Comparison of ENCODE assay signal across 9 mouse cellular contexts in the genomic region with DNA sequence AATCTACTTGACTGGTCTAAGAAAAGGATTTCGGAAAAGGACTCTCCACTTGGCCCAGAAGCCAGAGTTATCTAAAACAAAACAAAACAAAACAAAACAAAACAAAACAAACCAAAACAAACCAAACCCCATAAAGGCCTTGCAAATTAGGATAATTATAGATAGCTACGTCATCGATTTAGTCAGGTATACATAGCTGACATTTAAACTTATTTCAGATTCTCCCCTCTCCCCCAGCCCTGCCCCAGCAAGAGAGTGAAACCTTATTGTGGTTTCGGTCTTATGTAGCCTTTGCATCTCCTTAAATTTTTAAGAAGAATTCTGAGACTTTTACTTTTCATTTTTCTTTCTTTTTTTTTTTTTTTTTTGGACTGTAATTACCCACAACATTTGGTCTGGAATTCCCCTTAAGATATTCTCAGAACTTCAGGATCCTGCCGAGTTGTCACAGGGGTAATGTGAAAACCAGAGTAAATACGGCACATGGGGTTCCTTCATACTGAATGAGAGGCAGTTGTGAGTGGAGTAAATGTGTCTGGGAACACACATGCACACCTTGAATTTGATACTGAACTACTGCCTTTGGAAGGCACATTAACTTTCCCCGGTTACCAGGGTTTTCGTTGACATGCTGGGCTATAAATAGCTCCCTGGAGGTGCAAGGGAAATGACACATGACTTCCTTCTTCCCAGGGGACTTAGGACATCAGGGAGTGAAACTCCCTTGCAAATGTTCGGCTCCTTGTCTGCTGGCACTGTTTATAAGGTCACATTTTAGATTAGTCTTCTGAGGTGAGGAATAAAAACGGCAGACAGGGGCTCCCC.
DNase-seq lines count a peak whose midpoint lies in the region; ATAC-seq and TF ChIP-seq lines count a peak whose summit lies in the region.
"Had no signal": no experiment of that assay in that cellular context is flagged by ENCODE, and none has a peak within 500 bp of the region (broad histone marks: within the 10 kb centered on the region; RNA-seq: fewer than 3 reads in every experiment).

No protein-coding gene starts in this region.

- peak overlapping the region; percentile 38 for H3K4me2 ChIP-seq in limb, embryonic 12.5 days
- H3K4me2 ChIP-seq: midbrain, embryonic 12.5 days had no signal

- ATAC-seq in limb, embryonic 12.5 days (ENCODE audit: insufficient number of reproducible peaks, insufficient read depth, low FRiP score, low TSS enrichment, low read depth), result no peak

- H3K27ac ChIP-seq in limb, embryonic 12.5 days, result 0 out of 2 replicates have a peak overlapping the region, but pooled peaks have one; percentile 26
- no peak overlapping the region for H3K27ac ChIP-seq in limb, embryonic 10.5 days
- H3K27ac ChIP-seq in kidney, adult 2 months (ENCODE audit: insufficient read depth, low read depth, low read length), result peak overlapping the region; percentile 95
- peak overlapping the region; percentile 85 for H3K27ac ChIP-seq in macrophage
- H3K27ac ChIP-seq: midbrain, embryonic 12.5 days had no signal

- no peak for TF ChIP-seq CTCF in kidney, adult 2 months (conservative IDR thresholded peaks at IDR 0.05; ENCODE audit: insufficient read depth, insufficient read length, low read depth, low read length)

- no peak overlapping the region for H3K9ac ChIP-seq in limb, embryonic 12.5 days (replicated peaks)
- H3K9ac ChIP-seq: midbrain, embryonic 12.5 days had no signal

- TF ChIP-seq POLR2A in kidney, adult 2 months (IDR thresholded peaks at IDR 0.05; ENCODE audit: low read depth, low read length), result no peak

- DNase-seq in limb, embryonic 10.5 days (ENCODE audit: low spot score), result no peak
- peak; percentile 38 for DNase-seq in forelimb bud, embryonic 11.5 days (ENCODE audit: low read depth, low spot score)
- DNase-seq in kidney, adult 2 months, result peak; percentile 78
- no peak for DNase-seq in urinary bladder, postnatal 14 days (ENCODE audit: low spot score)
- DNase-seq in thymus, postnatal 10 days (ENCODE audit: low spot score in 2 of 2), result no peak
- DNase-seq in urinary bladder, postnatal 4 days (ENCODE audit: low spot score in 2 of 2), result no peak

- H3K4me3 ChIP-seq in limb, embryonic 12.5 days (replicated peaks), result no peak overlapping the region
- H3K4me3 ChIP-seq in limb, embryonic 10.5 days, result no peak overlapping the region
- peak overlapping the region; percentile 17; the same call in 1 of the 2 replicates for H3K4me3 ChIP-seq in kidney, adult 2 months (ENCODE audit: insufficient read depth, low read depth, low read length)
- H3K4me3 ChIP-seq in macrophage (ENCODE audit: inconsistent target), result peak overlapping the region; percentile 8; the same call in 1 of the 2 replicates
- H3K4me3 ChIP-seq: midbrain, embryonic 12.5 days had no signal

- H3K36me3 ChIP-seq in limb, embryonic 12.5 days, result no peaks in the 10 kb centered on the region
- no peaks in the 10 kb centered on the region for H3K36me3 ChIP-seq in limb, embryonic 10.5 days
- H3K36me3 ChIP-seq in kidney, adult 2 months (ENCODE audit: control insufficient read depth, insufficient read depth, low read length), result no peaks in the 10 kb centered on the region
- no peaks in the 10 kb centered on the region for H3K36me3 ChIP-seq in macrophage (ENCODE audit: inconsistent target)
- H3K36me3 ChIP-seq: midbrain, embryonic 12.5 days had no signal

- no peaks in the 10 kb centered on the region for H3K9me3 ChIP-seq in limb, embryonic 12.5 days
- H3K9me3 ChIP-seq in limb, embryonic 10.5 days (replicated peaks), result no peaks in the 10 kb centered on the region
- H3K9me3 ChIP-seq: midbrain, embryonic 12.5 days had no signal

- no peaks in the 10 kb centered on the region for H3K79me2 ChIP-seq in macrophage (ENCODE audit: inconsistent target)

- H3K4me1 ChIP-seq in limb, embryonic 12.5 days (replicated peaks), result peaks cover 24% of the 10 kb centered on the region
- peaks cover 43% of the 10 kb centered on the region for H3K4me1 ChIP-seq in limb, embryonic 10.5 days
- H3K4me1 ChIP-seq in kidney, adult 2 months (ENCODE audit: control insufficient read depth, insufficient read depth, low read length), result peaks cover 4% of the 10 kb centered on the region; the same call in 1 of the 2 replicates
- H3K4me1 ChIP-seq: midbrain, embryonic 12.5 days had no signal

- whole genome bisulfite sequencing in limb, embryonic 12.5 days, result 37% methylated on average over 10 of the region's 10 CpGs
- 47% methylated on average over 10 of the region's 10 CpGs for WGBS in limb, embryonic 10.5 days
- WGBS in kidney, adult 2 months, result 31% methylated on average over 10 of the region's 10 CpGs
- 19% methylated on average over 10 of the region's 10 CpGs for WGBS in macrophage (ENCODE audit: missing documents)

- no peaks in the 10 kb centered on the region for H3K27me3 ChIP-seq in limb, embryonic 12.5 days
- no peaks in the 10 kb centered on the region for H3K27me3 ChIP-seq in limb, embryonic 10.5 days (ENCODE audit: low read depth, poor library complexity, severe bottlenecking)
- no peaks in the 10 kb centered on the region for H3K27me3 ChIP-seq in kidney, adult 2 months (replicated peaks; ENCODE audit: control insufficient read depth, insufficient read depth, low read length)
- H3K27me3 ChIP-seq: midbrain, embryonic 12.5 days had no signal

Comparison
In these comparisons a context has a peak if more than half of its experiments do, and no peak if none do; other contexts are left out.
1. H3K4me3 ChIP-seq: peak in kidney, adult 2 months (single experiment) and macrophage (single experiment); none in limb, embryonic 12.5 days (single experiment) and limb, embryonic 10.5 days (single experiment).
2. DNase-seq: peak in forelimb bud, embryonic 11.5 days (single experiment) and kidney, adult 2 months (single experiment); none in limb, embryonic 10.5 days (single experiment), urinary bladder, postnatal 14 days (single experiment), thymus, postnatal 10 days (0 of 2) and urinary bladder, postnatal 4 days (0 of 2).